Mouse (Mus musculus): ENCODE measurements around the gene Efna4. TPM values are rescaled to one million over a fixed set of nuclear protein-coding genes. Genes with fewer than 3 reads are reported as not detected.
A peak's percentile ranks its signal among the peaks of the same experiment; 100 is the strongest.

Efna4 gene
- polyA plus RNA-seq, 1 experiment from 2014 or later, result 20.6 TPM

GRCm38 (mm10) chr3:89319591-89320350, 18.1 kb downstream of the Efna4 start:
- Histone ChIP-seq H3K4me3 (ENCODE audit: low read depth, low read length) (peak overlapping the region; percentile 40), H3K4me2 (replicated peaks; ENCODE audit: low read depth, low read length) (peak overlapping the region; percentile 60), H3K9ac (ENCODE audit: low read depth, low read length) (no peak overlapping the region; the same call in 1 of the 2 replicates), H3K4me1 (replicated peaks; ENCODE audit: control insufficient read depth, insufficient read depth, low read length) (peaks cover 31% of the 10 kb centered on the region), H3K27me3 (ENCODE audit: control insufficient read depth, insufficient read depth, low read length) (peaks cover 46% of the 10 kb centered on the region), H3K9me3 (ENCODE audit: control insufficient read depth, low read length) (no peaks in the 10 kb centered on the region), H3K36me3 (ENCODE audit: control insufficient read depth, insufficient read depth, low read length) (no peaks in the 10 kb centered on the region), H3K27ac (ENCODE audit: low read depth, low read length) (peak overlapping the region; percentile 25; the same call in 1 of the 2 replicates)
- ATAC-seq (ENCODE audit: low FRiP score), result no peak
- DNase-seq (ENCODE audit: low spot score), result peak; percentile 62
- 5% methylated on average over 56 of the region's 58 CpGs for WGBS

- DNase-seq (ENCODE audit: low spot score) (peak; percentile 48), ATAC-seq (ENCODE audit: low FRiP score) (no peak)
- peaks cover 46% of the 10 kb centered on the region for H3K27me3 ChIP-seq (ENCODE audit: control insufficient read depth, insufficient read depth, low read length)
- peak overlapping the region; percentile 40 for H3K4me3 ChIP-seq (ENCODE audit: low read depth, low read length)
- 7% methylated on average over 21 of the region's 21 CpGs for WGBS
- peaks cover 31% of the 10 kb centered on the region for H3K4me1 ChIP-seq (replicated peaks; ENCODE audit: control insufficient read depth, insufficient read depth, low read length)
- no peak overlapping the region; the same call in 1 of the 2 replicates for H3K9ac ChIP-seq (ENCODE audit: low read depth, low read length)
- H3K27ac ChIP-seq (ENCODE audit: low read depth, low read length), result no peak overlapping the region
- H3K9me3 ChIP-seq (ENCODE audit: control insufficient read depth, low read length), result no peaks in the 10 kb centered on the region
- peak overlapping the region; percentile 60 for H3K4me2 ChIP-seq (replicated peaks; ENCODE audit: low read depth, low read length)
- H3K36me3 ChIP-seq (ENCODE audit: control insufficient read depth, insufficient read depth, low read length), result no peaks in the 10 kb centered on the region
Observed at GRCm38 (mm10) chr3:89318971-89319590, 18.7 kb downstream of the Efna4 start.

GRCm38 (mm10) chr3:89318316-89318715, 19.5 kb downstream of the Efna4 start:
- WGBS, result 74% methylated on average over 8 of the region's 8 CpGs
- Histone ChIP-seq H3K27me3 (ENCODE audit: control insufficient read depth, insufficient read depth, low read length) (peaks cover 46% of the 10 kb centered on the region), H3K36me3 (ENCODE audit: control insufficient read depth, insufficient read depth, low read length) (no peaks in the 10 kb centered on the region), H3K27ac (ENCODE audit: low read depth, low read length) (no peak overlapping the region), H3K4me2 (replicated peaks; ENCODE audit: low read depth, low read length) (no peak overlapping the region), H3K9ac (ENCODE audit: low read depth, low read length) (no peak overlapping the region), H3K9me3 (ENCODE audit: control insufficient read depth, low read length) (no peaks in the 10 kb centered on the region), H3K4me1 (replicated peaks; ENCODE audit: control insufficient read depth, insufficient read depth, low read length) (peaks cover 31% of the 10 kb centered on the region), H3K4me3 (ENCODE audit: low read depth, low read length) (no peak overlapping the region)
- ATAC-seq (ENCODE audit: low FRiP score), result no peak
- DNase-seq (ENCODE audit: low spot score), result no peak

- H3K4me3 ChIP-seq (ENCODE audit: low read depth, low read length), result no peak overlapping the region
- H3K27ac ChIP-seq (ENCODE audit: low read depth, low read length), result no peak overlapping the region
- DNase-seq (ENCODE audit: low spot score), result no peak
- no peak overlapping the region for H3K9ac ChIP-seq (ENCODE audit: low read depth, low read length)
- no peak for ATAC-seq (ENCODE audit: low FRiP score)
- H3K27me3 ChIP-seq (ENCODE audit: control insufficient read depth, insufficient read depth, low read length), result peaks cover 46% of the 10 kb centered on the region
- H3K9me3 ChIP-seq (ENCODE audit: control insufficient read depth, low read length), result no peaks in the 10 kb centered on the region
- no peaks in the 10 kb centered on the region for H3K36me3 ChIP-seq (ENCODE audit: control insufficient read depth, insufficient read depth, low read length)
- WGBS, result 58% methylated on average over 6 of the region's 6 CpGs
- peaks cover 31% of the 10 kb centered on the region for H3K4me1 ChIP-seq (replicated peaks; ENCODE audit: control insufficient read depth, insufficient read depth, low read length)
- H3K4me2 ChIP-seq (replicated peaks; ENCODE audit: low read depth, low read length), result no peak overlapping the region
Observed at GRCm38 (mm10) chr3:89317246-89317645, 20.6 kb downstream of the Efna4 start.

- no peak overlapping the region for H3K9ac ChIP-seq (ENCODE audit: low read depth, low read length)
- H3K4me2 ChIP-seq (replicated peaks; ENCODE audit: low read depth, low read length), result no peak overlapping the region
- peaks cover 31% of the 10 kb centered on the region for H3K4me1 ChIP-seq (replicated peaks; ENCODE audit: control insufficient read depth, insufficient read depth, low read length)
- peaks cover 46% of the 10 kb centered on the region for H3K27me3 ChIP-seq (ENCODE audit: control insufficient read depth, insufficient read depth, low read length)
- H3K36me3 ChIP-seq (ENCODE audit: control insufficient read depth, insufficient read depth, low read length), result no peaks in the 10 kb centered on the region
- ATAC-seq (ENCODE audit: low FRiP score) (peak; percentile 25; the same call in 1 of the 2 replicates), DNase-seq (ENCODE audit: low spot score) (peak; percentile 95)
- WGBS, result 2% methylated on average over 4 of the region's 4 CpGs
- no peak overlapping the region for H3K4me3 ChIP-seq (ENCODE audit: low read depth, low read length)
- no peak overlapping the region for H3K27ac ChIP-seq (ENCODE audit: low read depth, low read length)
- no peaks in the 10 kb centered on the region for H3K9me3 ChIP-seq (ENCODE audit: control insufficient read depth, low read length)
Observed at GRCm38 (mm10) chr3:89316833-89317232, 21.0 kb downstream of the Efna4 start.

GRCm38 (mm10) chr3:89315930-89316831, 21.6 kb downstream of the Efna4 start:
- Histone ChIP-seq H3K36me3 (ENCODE audit: control insufficient read depth, insufficient read depth, low read length) (no peaks in the 10 kb centered on the region), H3K4me3 (ENCODE audit: low read depth, low read length) (peak overlapping the region; percentile 27; the same call in 1 of the 2 replicates), H3K9ac (ENCODE audit: low read depth, low read length) (no peak overlapping the region; the same call in 1 of the 2 replicates), H3K9me3 (ENCODE audit: control insufficient read depth, low read length) (no peaks in the 10 kb centered on the region), H3K4me1 (replicated peaks; ENCODE audit: control insufficient read depth, insufficient read depth, low read length) (peaks cover 27% of the 10 kb centered on the region), H3K27ac (ENCODE audit: low read depth, low read length) (no peak overlapping the region), H3K4me2 (replicated peaks; ENCODE audit: low read depth, low read length) (peak overlapping the region; percentile 56), H3K27me3 (ENCODE audit: control insufficient read depth, insufficient read depth, low read length) (peaks cover 42% of the 10 kb centered on the region)
- 11% methylated on average over 40 of the region's 40 CpGs for WGBS
- DNase-seq (ENCODE audit: low spot score) (peak; percentile 30), ATAC-seq (ENCODE audit: low FRiP score) (peak; percentile 1; the same call in 1 of the 2 replicates)

GRCm38 (mm10) chr3:89315195-89315929, 22.5 kb downstream of the Efna4 start:
- Histone ChIP-seq H3K4me1 (replicated peaks; ENCODE audit: control insufficient read depth, insufficient read depth, low read length) (peaks cover 19% of the 10 kb centered on the region), H3K4me2 (replicated peaks; ENCODE audit: low read depth, low read length) (peak overlapping the region; percentile 56), H3K27me3 (ENCODE audit: control insufficient read depth, insufficient read depth, low read length) (peaks cover 34% of the 10 kb centered on the region), H3K27ac (ENCODE audit: low read depth, low read length) (no peak overlapping the region), H3K4me3 (ENCODE audit: low read depth, low read length) (peak overlapping the region; percentile 27), H3K36me3 (ENCODE audit: control insufficient read depth, insufficient read depth, low read length) (no peaks in the 10 kb centered on the region), H3K9ac (ENCODE audit: low read depth, low read length) (peak overlapping the region; percentile 49; the same call in 1 of the 2 replicates), H3K9me3 (ENCODE audit: control insufficient read depth, low read length) (no peaks in the 10 kb centered on the region)
- 7% methylated on average over 26 of the region's 26 CpGs for WGBS
- DNase-seq (ENCODE audit: low spot score) (peak; percentile 93), ATAC-seq (ENCODE audit: low FRiP score) (peak; percentile 42)

- Histone ChIP-seq H3K9me3 (ENCODE audit: control insufficient read depth, low read length) (no peaks in the 10 kb centered on the region), H3K36me3 (ENCODE audit: control insufficient read depth, insufficient read depth, low read length) (no peaks in the 10 kb centered on the region), H3K4me2 (replicated peaks; ENCODE audit: low read depth, low read length) (no peak overlapping the region), H3K4me1 (replicated peaks; ENCODE audit: control insufficient read depth, insufficient read depth, low read length) (peaks cover 19% of the 10 kb centered on the region), H3K27me3 (ENCODE audit: control insufficient read depth, insufficient read depth, low read length) (peaks cover 29% of the 10 kb centered on the region), H3K4me3 (ENCODE audit: low read depth, low read length) (no peak overlapping the region), H3K27ac (ENCODE audit: low read depth, low read length) (no peak overlapping the region), H3K9ac (ENCODE audit: low read depth, low read length) (peak overlapping the region; percentile 49; the same call in 1 of the 2 replicates)
- whole genome bisulfite sequencing, result 51% methylated on average over 2 of the region's 2 CpGs
- no peak for DNase-seq (ENCODE audit: low spot score)
- 0 out of 2 replicates have a peak, but pooled peaks have one; percentile 8 for ATAC-seq (ENCODE audit: low FRiP score)
Observed at GRCm38 (mm10) chr3:89314791-89315190, 23.0 kb downstream of the Efna4 start.
